Comparison of ENCODE assay signal across 19 mouse cellular contexts in the genomic region with DNA sequence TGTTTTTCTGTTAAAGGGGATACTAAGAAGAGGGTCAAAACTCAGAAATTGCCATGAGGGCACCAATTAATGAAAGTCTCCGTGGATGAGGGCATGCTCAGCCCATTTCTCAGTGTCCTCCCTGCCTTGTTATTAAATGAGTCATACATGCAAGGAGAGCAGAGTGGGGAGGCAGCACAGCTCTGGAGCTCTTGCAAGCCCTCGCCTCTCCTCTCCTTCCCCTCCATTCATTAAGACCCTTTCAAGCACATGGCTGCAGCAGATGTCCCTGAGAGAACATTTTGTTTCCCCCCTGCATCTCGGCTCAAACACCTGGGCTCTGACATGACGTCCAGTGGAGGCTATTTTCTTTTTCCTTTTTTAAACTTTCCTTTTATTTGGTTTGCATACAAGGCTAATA.
DNase-seq lines count a peak whose midpoint lies in the region; ATAC-seq and TF ChIP-seq lines count a peak whose summit lies in the region.
"Had no signal": no experiment of that assay in that cellular context is flagged by ENCODE, and none has a peak within 500 bp of the region (broad histone marks: within the 10 kb centered on the region; RNA-seq: fewer than 3 reads in every experiment).

No protein-coding gene starts in this region.

- no peak overlapping the region for H3K27ac ChIP-seq in forebrain, embryonic 11.5 days (ENCODE audit: low read depth, low read length)
- H3K27ac ChIP-seq in forebrain, embryonic 10.5 days, result no peak overlapping the region
- H3K27ac ChIP-seq in midbrain, embryonic 13.5 days, result no peak overlapping the region
- H3K27ac ChIP-seq in midbrain, embryonic 16.5 days (ENCODE audit: low read length), result no peak overlapping the region
- no peak overlapping the region for H3K27ac ChIP-seq in forebrain, embryonic 12.5 days
- H3K27ac ChIP-seq in olfactory bulb, adult 2 months (ENCODE audit: insufficient read depth, low read depth, low read length), result 0 out of 2 replicates have a peak overlapping the region, but pooled peaks have one; percentile 45
- H3K27ac ChIP-seq: embryonic facial prominence, embryonic 15.5 days; heart, embryonic 10.5 days; neural tube, embryonic 12.5 days had no signal

- no peak for TF ChIP-seq POLR2A in olfactory bulb, adult 2 months (IDR thresholded peaks at IDR 0.05; ENCODE audit: insufficient read depth, low read depth, low read length)

- no peak overlapping the region for H3K9ac ChIP-seq in forebrain, embryonic 11.5 days (ENCODE audit: low read length)
- no peak overlapping the region for H3K9ac ChIP-seq in midbrain, embryonic 13.5 days (replicated peaks)
- no peak overlapping the region for H3K9ac ChIP-seq in midbrain, embryonic 16.5 days (ENCODE audit: low read depth, low read length)
- H3K9ac ChIP-seq in forebrain, embryonic 12.5 days, result no peak overlapping the region
- H3K9ac ChIP-seq: embryonic facial prominence, embryonic 15.5 days; neural tube, embryonic 12.5 days had no signal

- no peaks in the 10 kb centered on the region for H3K4me1 ChIP-seq in forebrain, embryonic 11.5 days (replicated peaks; ENCODE audit: control insufficient read depth, insufficient read depth, low read length)
- H3K4me1 ChIP-seq in forebrain, embryonic 10.5 days, result peaks cover 25% of the 10 kb centered on the region
- H3K4me1 ChIP-seq in midbrain, embryonic 13.5 days (replicated peaks), result peaks cover 3% of the 10 kb centered on the region; the same call in 1 of the 2 replicates
- H3K4me1 ChIP-seq in midbrain, embryonic 16.5 days (ENCODE audit: control insufficient read depth, insufficient read depth, low read length), result peaks cover 4% of the 10 kb centered on the region; the same call in 1 of the 2 replicates
- H3K4me1 ChIP-seq in forebrain, embryonic 12.5 days, result peaks cover 15% of the 10 kb centered on the region
- H3K4me1 ChIP-seq in olfactory bulb, adult 2 months (ENCODE audit: control insufficient read depth, insufficient read depth, low read length), result peaks cover 3% of the 10 kb centered on the region; the same call in 1 of the 2 replicates
- H3K4me1 ChIP-seq: embryonic facial prominence, embryonic 15.5 days; heart, embryonic 10.5 days; neural tube, embryonic 12.5 days had no signal

- TF ChIP-seq CTCF in olfactory bulb, adult 2 months (IDR thresholded peaks at IDR 0.05; ENCODE audit: insufficient read depth, low read depth, low read length), result no peak

- DNase-seq in forebrain, embryonic 11.5 days (ENCODE audit: low spot score), result no peak
- DNase-seq in forebrain, embryonic 10.5 days (ENCODE audit: extremely low spot score, low spot score), result no peak
- no peak for DNase-seq in left cerebral cortex, adult 11 months (ENCODE audit: low spot score)
- DNase-seq: adrenal gland, postnatal 25 days; cerebellum, adult 2 months; cerebellum, postnatal 25 days; gastrocnemius, postnatal 10 days; kidney, adult 2 months; kidney, postnatal 10 days; lung, postnatal 4 days; thymus, adult 2 months; thymus, postnatal 4 days had no signal

- no peaks in the 10 kb centered on the region for H3K27me3 ChIP-seq in forebrain, embryonic 11.5 days (ENCODE audit: control insufficient read depth, insufficient read depth, low read length)
- no peaks in the 10 kb centered on the region for H3K27me3 ChIP-seq in forebrain, embryonic 10.5 days (ENCODE audit: poor library complexity, severe bottlenecking)
- H3K27me3 ChIP-seq in midbrain, embryonic 13.5 days, result no peaks in the 10 kb centered on the region
- H3K27me3 ChIP-seq in midbrain, embryonic 16.5 days (ENCODE audit: control insufficient read depth, insufficient read depth, low read depth, low read length), result no peaks in the 10 kb centered on the region
- no peaks in the 10 kb centered on the region for H3K27me3 ChIP-seq in forebrain, embryonic 12.5 days
- H3K27me3 ChIP-seq: embryonic facial prominence, embryonic 15.5 days; neural tube, embryonic 12.5 days had no signal

- H3K4me2 ChIP-seq in forebrain, embryonic 11.5 days (ENCODE audit: low read depth, low read length, severe bottlenecking), result no peak overlapping the region
- no peak overlapping the region for H3K4me2 ChIP-seq in midbrain, embryonic 13.5 days (replicated peaks)
- no peak overlapping the region for H3K4me2 ChIP-seq in midbrain, embryonic 16.5 days (ENCODE audit: low read length)
- no peak overlapping the region for H3K4me2 ChIP-seq in forebrain, embryonic 12.5 days
- H3K4me2 ChIP-seq: embryonic facial prominence, embryonic 15.5 days; neural tube, embryonic 12.5 days had no signal

- no peaks in the 10 kb centered on the region for H3K36me3 ChIP-seq in forebrain, embryonic 11.5 days (ENCODE audit: control insufficient read depth, insufficient read depth, low read length)
- H3K36me3 ChIP-seq in forebrain, embryonic 10.5 days (replicated peaks), result no peaks in the 10 kb centered on the region
- no peaks in the 10 kb centered on the region for H3K36me3 ChIP-seq in midbrain, embryonic 13.5 days
- no peaks in the 10 kb centered on the region for H3K36me3 ChIP-seq in midbrain, embryonic 16.5 days (ENCODE audit: control insufficient read depth, insufficient read depth, low read length)
- no peaks in the 10 kb centered on the region for H3K36me3 ChIP-seq in forebrain, embryonic 12.5 days (replicated peaks)
- H3K36me3 ChIP-seq: embryonic facial prominence, embryonic 15.5 days; heart, embryonic 10.5 days; neural tube, embryonic 12.5 days had no signal

- ATAC-seq in forebrain, embryonic 11.5 days (replicated peaks; ENCODE audit: low FRiP score), result 0 out of 2 replicates have a peak, but pooled peaks have one; percentile 51
- peak; percentile 46; the same call in 1 of the 2 replicates for ATAC-seq in midbrain, embryonic 13.5 days
- no peak for ATAC-seq in midbrain, embryonic 16.5 days
- peak; percentile 60 for ATAC-seq in forebrain, embryonic 12.5 days (ENCODE audit: low FRiP score)

- 36% methylated on average over 4 of the region's 4 CpGs for WGBS in forebrain, embryonic 11.5 days
- WGBS in forebrain, embryonic 10.5 days, result 54% methylated on average over 4 of the region's 4 CpGs
- WGBS in midbrain, embryonic 13.5 days, result 47% methylated on average over 4 of the region's 4 CpGs
- WGBS in midbrain, embryonic 16.5 days, result 48% methylated on average over 4 of the region's 4 CpGs
- WGBS in forebrain, embryonic 12.5 days, result 25% methylated on average over 4 of the region's 4 CpGs
- 20% methylated on average over 4 of the region's 4 CpGs for WGBS in olfactory bulb, adult 2 months

- H3K9me3 ChIP-seq in forebrain, embryonic 11.5 days (ENCODE audit: control insufficient read depth, low read length), result no peaks in the 10 kb centered on the region
- no peaks in the 10 kb centered on the region for H3K9me3 ChIP-seq in forebrain, embryonic 10.5 days
- no peaks in the 10 kb centered on the region for H3K9me3 ChIP-seq in midbrain, embryonic 13.5 days
- no peaks in the 10 kb centered on the region for H3K9me3 ChIP-seq in midbrain, embryonic 16.5 days (replicated peaks; ENCODE audit: control insufficient read depth, low read length, poor library complexity, severe bottlenecking)
- H3K9me3 ChIP-seq in forebrain, embryonic 12.5 days, result no peaks in the 10 kb centered on the region
- H3K9me3 ChIP-seq: embryonic facial prominence, embryonic 15.5 days; heart, embryonic 10.5 days; neural tube, embryonic 12.5 days had no signal

- H3K4me3 ChIP-seq in forebrain, embryonic 11.5 days (ENCODE audit: low read depth, low read length), result no peak overlapping the region
- no peak overlapping the region for H3K4me3 ChIP-seq in forebrain, embryonic 10.5 days
- H3K4me3 ChIP-seq in midbrain, embryonic 13.5 days (replicated peaks), result no peak overlapping the region
- H3K4me3 ChIP-seq in midbrain, embryonic 16.5 days (ENCODE audit: low read depth, low read length), result no peak overlapping the region
- no peak overlapping the region for H3K4me3 ChIP-seq in forebrain, embryonic 12.5 days (replicated peaks)
- no peak overlapping the region for H3K4me3 ChIP-seq in olfactory bulb, adult 2 months (ENCODE audit: insufficient read depth, low read depth, low read length)
- H3K4me3 ChIP-seq: embryonic facial prominence, embryonic 15.5 days; heart, embryonic 10.5 days; neural tube, embryonic 12.5 days had no signal
